Mouse (Mus musculus): ENCODE measurements around the gene Rgma. TPM values are rescaled to one million over a fixed set of nuclear protein-coding genes. Genes with fewer than 3 reads are reported as not detected.
A peak's percentile ranks its signal among the peaks of the same experiment; 100 is the strongest.

The Rgma gene
- polyA plus RNA-seq, 1 experiment = 4.7 TPM

GRCm38 (mm10) chr7:73422223-73423113 is 47.2 kb downstream of the Rgma start:
- Histone ChIP-seq H3K27ac (ENCODE audit: insufficient read depth, low read length) (no peak overlapping the region), H3K36me3 (ENCODE audit: control insufficient read depth, insufficient read depth, low read length) (peaks cover under 1% of the 10 kb centered on the region; the same call in 1 of the 2 replicates), H3K4me1 (ENCODE audit: control insufficient read depth, insufficient read depth, insufficient read length) (no peaks in the 10 kb centered on the region), H3K27me3 (ENCODE audit: control insufficient read depth, insufficient read depth, low read length) (no peaks in the 10 kb centered on the region), H3K4me3 (ENCODE audit: extremely low read depth, insufficient read depth, insufficient read length) (no peak overlapping the region)
- 37% methylated on average over 12 of the region's 12 CpGs for WGBS
- TF ChIP-seq POLR2A (IDR thresholded peaks at IDR 0.05; ENCODE audit: low read depth, low read length) = no peak
- peak; percentile 73; the same call in 1 of the 2 replicates for TF ChIP-seq CTCF (IDR thresholded peaks at IDR 0.05; ENCODE audit: extremely low read depth, insufficient read depth, insufficient read length, insufficient replicate concordance)
- peak; percentile 17 to 57 for DNase-seq (ENCODE audit: low read depth in 1 of 2, low spot score in 2 of 2)

- no peaks in the 10 kb centered on the region for H3K27me3 ChIP-seq (ENCODE audit: control insufficient read depth, insufficient read depth, low read length)
- H3K36me3 ChIP-seq (ENCODE audit: control insufficient read depth, insufficient read depth, low read length) = peaks cover 7% of the 10 kb centered on the region
- WGBS = 84% methylated on average over 13 of the region's 13 CpGs
- no peak overlapping the region for H3K4me3 ChIP-seq (ENCODE audit: extremely low read depth, insufficient read depth, insufficient read length)
- no peaks in the 10 kb centered on the region for H3K4me1 ChIP-seq (ENCODE audit: control insufficient read depth, insufficient read depth, insufficient read length)
- DNase-seq (ENCODE audit: low read depth in 1 of 2, low spot score in 2 of 2) = no peak
- TF ChIP-seq POLR2A (IDR thresholded peaks at IDR 0.05; ENCODE audit: low read depth, low read length) (no peak), CTCF (IDR thresholded peaks at IDR 0.05; ENCODE audit: extremely low read depth, insufficient read depth, insufficient read length, insufficient replicate concordance) (no peak)
- no peak overlapping the region for H3K27ac ChIP-seq (ENCODE audit: insufficient read depth, low read length)
These were observed 47.9 kb downstream of the Rgma start for GRCm38 (mm10) chr7:73423236-73423635.

- Histone ChIP-seq H3K36me3 (ENCODE audit: control insufficient read depth, insufficient read depth, low read length) (peaks cover 16% of the 10 kb centered on the region), H3K4me1 (ENCODE audit: control insufficient read depth, insufficient read depth, insufficient read length) (no peaks in the 10 kb centered on the region), H3K27me3 (ENCODE audit: control insufficient read depth, insufficient read depth, low read length) (no peaks in the 10 kb centered on the region), H3K4me3 (ENCODE audit: extremely low read depth, insufficient read depth, insufficient read length) (no peak overlapping the region), H3K27ac (ENCODE audit: insufficient read depth, low read length) (no peak overlapping the region)
- no peak for DNase-seq (ENCODE audit: low read depth in 1 of 2, low spot score in 2 of 2)
- TF ChIP-seq CTCF (IDR thresholded peaks at IDR 0.05; ENCODE audit: extremely low read depth, insufficient read depth, insufficient read length, insufficient replicate concordance) = no peak
- no peak for TF ChIP-seq POLR2A (IDR thresholded peaks at IDR 0.05; ENCODE audit: low read depth, low read length)
- WGBS = 71% methylated on average over 3 of the region's 3 CpGs
These were observed 48.9 kb downstream of the Rgma start for GRCm38 (mm10) chr7:73424243-73424642.

- H3K27ac ChIP-seq (ENCODE audit: insufficient read depth, low read length) = no peak overlapping the region
- TF ChIP-seq POLR2A (IDR thresholded peaks at IDR 0.05; ENCODE audit: low read depth, low read length) (no peak), CTCF (IDR thresholded peaks at IDR 0.05; ENCODE audit: extremely low read depth, insufficient read depth, insufficient read length, insufficient replicate concordance) (no peak)
- no peaks in the 10 kb centered on the region for H3K4me1 ChIP-seq (ENCODE audit: control insufficient read depth, insufficient read depth, insufficient read length)
- H3K27me3 ChIP-seq (ENCODE audit: control insufficient read depth, insufficient read depth, low read length) = no peaks in the 10 kb centered on the region
- H3K36me3 ChIP-seq (ENCODE audit: control insufficient read depth, insufficient read depth, low read length) = peaks cover 21% of the 10 kb centered on the region
- DNase-seq (ENCODE audit: low read depth in 1 of 2, low spot score in 2 of 2) = no peak
- no peak overlapping the region for H3K4me3 ChIP-seq (ENCODE audit: extremely low read depth, insufficient read depth, insufficient read length)
- WGBS = 71% methylated on average over 3 of the region's 3 CpGs
These were observed 49.4 kb downstream of the Rgma start for GRCm38 (mm10) chr7:73424705-73425104.

GRCm38 (mm10) chr7:73425451-73425850 is 50.1 kb downstream of the Rgma start:
- no peak overlapping the region for H3K4me3 ChIP-seq (ENCODE audit: extremely low read depth, insufficient read depth, insufficient read length)
- peaks cover 25% of the 10 kb centered on the region for H3K36me3 ChIP-seq (ENCODE audit: control insufficient read depth, insufficient read depth, low read length)
- no peak for DNase-seq (ENCODE audit: low read depth in 1 of 2, low spot score in 2 of 2)
- H3K4me1 ChIP-seq (ENCODE audit: control insufficient read depth, insufficient read depth, insufficient read length) = no peaks in the 10 kb centered on the region
- TF ChIP-seq CTCF (IDR thresholded peaks at IDR 0.05; ENCODE audit: extremely low read depth, insufficient read depth, insufficient read length, insufficient replicate concordance) = no peak
- no peak for TF ChIP-seq POLR2A (IDR thresholded peaks at IDR 0.05; ENCODE audit: low read depth, low read length)
- no peak overlapping the region for H3K27ac ChIP-seq (ENCODE audit: insufficient read depth, low read length)
- 93% methylated on average over 7 of the region's 7 CpGs for WGBS
- H3K27me3 ChIP-seq (ENCODE audit: control insufficient read depth, insufficient read depth, low read length) = no peaks in the 10 kb centered on the region

- no peak for DNase-seq (ENCODE audit: low read depth in 1 of 2, low spot score in 2 of 2)
- H3K27me3 ChIP-seq (ENCODE audit: control insufficient read depth, insufficient read depth, low read length) = no peaks in the 10 kb centered on the region
- peaks cover 26% of the 10 kb centered on the region for H3K36me3 ChIP-seq (ENCODE audit: control insufficient read depth, insufficient read depth, low read length)
- no peak overlapping the region for H3K4me3 ChIP-seq (ENCODE audit: extremely low read depth, insufficient read depth, insufficient read length)
- TF ChIP-seq POLR2A (IDR thresholded peaks at IDR 0.05; ENCODE audit: low read depth, low read length) (no peak), CTCF (IDR thresholded peaks at IDR 0.05; ENCODE audit: extremely low read depth, insufficient read depth, insufficient read length, insufficient replicate concordance) (no peak)
- H3K27ac ChIP-seq (ENCODE audit: insufficient read depth, low read length) = no peak overlapping the region
- 88% methylated on average over 3 of the region's 3 CpGs for WGBS
- H3K4me1 ChIP-seq (ENCODE audit: control insufficient read depth, insufficient read depth, insufficient read length) = no peaks in the 10 kb centered on the region
These were observed 50.9 kb downstream of the Rgma start for GRCm38 (mm10) chr7:73426235-73426634.
